Mouse (Mus musculus): ENCODE data around the gene Mettl16. TPM values are rescaled to one million over a fixed set of nuclear protein-coding genes. Genes with fewer than 3 reads are reported as not detected.
"Not testable (repeated sequence)": the region's sequence is repeated elsewhere in the genome, so short reads cannot be mapped to it uniquely, and the experiment has no call there.

Gene Mettl16
- total RNA-seq, 2 experiments from 2014 or later = 16.2 to 47.0 TPM

- ATAC-seq (replicated peaks; ENCODE audit: poor library complexity, severe bottlenecking) = no peak
Measured at GRCm38 (mm10) chr11:74771650-74772049, 1.0 kb downstream of the Mettl16 start.

GRCm38 (mm10) chr11:74772386-74772785 is 1.8 kb downstream of the Mettl16 start:
- ATAC-seq (replicated peaks; ENCODE audit: poor library complexity, severe bottlenecking) = no peak

GRCm38 (mm10) chr11:74792874-74793273 is 22.2 kb downstream of the Mettl16 start:
- no peak for ATAC-seq (replicated peaks; ENCODE audit: poor library complexity, severe bottlenecking)

- no peak; the same call in 1 of the 2 replicates for ATAC-seq (replicated peaks; ENCODE audit: poor library complexity, severe bottlenecking)
Measured at GRCm38 (mm10) chr11:74800658-74801057, 30.0 kb downstream of the Mettl16 start.

- no peak for ATAC-seq (replicated peaks; ENCODE audit: poor library complexity, severe bottlenecking)
Measured at GRCm38 (mm10) chr11:74804081-74804627, 33.5 kb downstream of the Mettl16 start.

GRCm38 (mm10) chr11:74807246-74807882 is 36.7 kb downstream of the Mettl16 start:
- ATAC-seq (replicated peaks; ENCODE audit: poor library complexity, severe bottlenecking) = no peak

GRCm38 (mm10) chr11:74808251-74808853 is 37.7 kb downstream of the Mettl16 start:
- no peak for ATAC-seq (replicated peaks; ENCODE audit: poor library complexity, severe bottlenecking)

- ATAC-seq (replicated peaks; ENCODE audit: poor library complexity, severe bottlenecking) = no peak
Measured at GRCm38 (mm10) chr11:74810134-74810533, 39.5 kb downstream of the Mettl16 start.

GRCm38 (mm10) chr11:74811027-74811426 is 40.4 kb downstream of the Mettl16 start:
- ATAC-seq (replicated peaks; ENCODE audit: poor library complexity, severe bottlenecking) = not testable (repeated sequence)

- no peak for ATAC-seq (replicated peaks; ENCODE audit: poor library complexity, severe bottlenecking)
Measured at GRCm38 (mm10) chr11:74811538-74811937, 40.9 kb downstream of the Mettl16 start.

- no peak for ATAC-seq (replicated peaks; ENCODE audit: poor library complexity, severe bottlenecking)
Measured at GRCm38 (mm10) chr11:74815795-74816194, 45.2 kb downstream of the Mettl16 start.

GRCm38 (mm10) chr11:74820921-74821320 is 50.3 kb downstream of the Mettl16 start:
- no peak for ATAC-seq (replicated peaks; ENCODE audit: poor library complexity, severe bottlenecking)

- ATAC-seq (replicated peaks; ENCODE audit: poor library complexity, severe bottlenecking) = no peak
Measured at GRCm38 (mm10) chr11:74821463-74821862, 50.8 kb downstream of the Mettl16 start.

- ATAC-seq (replicated peaks; ENCODE audit: poor library complexity, severe bottlenecking) = no peak
Measured at GRCm38 (mm10) chr11:74822746-74823440, 52.3 kb downstream of the Mettl16 start.

- no peak for ATAC-seq (replicated peaks; ENCODE audit: poor library complexity, severe bottlenecking)
Measured at GRCm38 (mm10) chr11:74826151-74826550, 55.5 kb downstream of the Mettl16 start.

- ATAC-seq (replicated peaks; ENCODE audit: poor library complexity, severe bottlenecking) = no peak
Measured at GRCm38 (mm10) chr11:74826702-74827101, 56.1 kb downstream of the Mettl16 start.

GRCm38 (mm10) chr11:74827791-74828403 is 57.3 kb downstream of the Mettl16 start:
- ATAC-seq (replicated peaks; ENCODE audit: poor library complexity, severe bottlenecking) = no peak

- no peak for ATAC-seq (replicated peaks; ENCODE audit: poor library complexity, severe bottlenecking)
Measured at GRCm38 (mm10) chr11:74828404-74828931, 57.8 kb downstream of the Mettl16 start.

GRCm38 (mm10) chr11:74828965-74829550 is 58.4 kb downstream of the Mettl16 start:
- no peak for ATAC-seq (replicated peaks; ENCODE audit: poor library complexity, severe bottlenecking)

GRCm38 (mm10) chr11:74829812-74830211 is 59.2 kb downstream of the Mettl16 start:
- peak; percentile 23 for ATAC-seq (replicated peaks; ENCODE audit: poor library complexity, severe bottlenecking)

All from granulocyte monocyte progenitor cell, adult 5-6 weeks (primary cell).